Mouse (Mus musculus): ENCODE data around the gene Nudt6. TPM values are rescaled to one million over a fixed set of nuclear protein-coding genes. Genes with fewer than 3 reads are reported as not detected.

Nudt6 gene
- polyA plus RNA-seq, 2 experiments = 3.9 to 5.2 TPM

DNA sequence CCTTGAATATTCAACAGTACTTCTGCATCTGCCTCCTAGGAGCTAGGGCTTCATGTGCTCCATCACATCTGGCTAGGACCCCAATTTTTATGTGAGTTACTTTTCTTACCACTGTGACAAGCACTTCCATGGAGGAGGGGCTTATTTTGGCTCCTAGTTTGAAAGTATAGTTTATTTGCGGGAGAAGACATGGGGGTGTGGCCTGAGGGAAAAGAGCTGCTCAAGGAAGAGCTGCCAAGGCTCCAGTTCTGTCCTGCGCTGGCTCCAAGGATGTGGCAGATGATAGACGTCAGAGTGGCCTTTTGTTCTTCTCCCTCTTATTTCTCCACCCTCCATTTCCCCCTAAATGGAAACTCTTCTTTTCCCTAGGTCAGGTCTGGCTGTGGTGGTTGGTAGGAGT lies 54.0 kb downstream of the Nudt6 start:
- Histone ChIP-seq H3K4me1 (replicated peaks; ENCODE audit: control insufficient read depth in 2 of 2, insufficient read depth in 2 of 2, low read length in 1 of 2) (no peaks in the 10 kb centered on the region; a peak in 1 of 4 replicates), H3K27me3 (ENCODE audit: control insufficient read depth, insufficient read depth, low read length) (no peaks in the 10 kb centered on the region), H3K4me3 (ENCODE audit: insufficient read depth in 1 of 2, low read depth in 2 of 2, low read length in 2 of 2) (no peak overlapping the region), H3K4me2 (ENCODE audit: low read depth) (no peak overlapping the region), H3K9me3 (ENCODE audit: control insufficient read depth, low read length) (no peaks in the 10 kb centered on the region), H3K9ac (replicated peaks) (no peak overlapping the region), H3K27ac (no peak overlapping the region), H3K36me3 (replicated peaks; ENCODE audit: control insufficient read depth, insufficient read depth, low read depth) (no peaks in the 10 kb centered on the region)
- 40% methylated on average over 3 of the region's 3 CpGs for WGBS (ENCODE audit: insufficient replicate concordance)
- TF ChIP-seq CTCF (IDR thresholded peaks at IDR 0.05; ENCODE audit: low read depth) (no peak), EP300 (IDR thresholded peaks at IDR 0.05; ENCODE audit: low read depth) (no peak)
- ATAC-seq (ENCODE audit: insufficient read depth) (no peak), DNase-seq (ENCODE audit: low read depth in 3 of 3, low spot score in 3 of 3) (no peak)

DNA sequence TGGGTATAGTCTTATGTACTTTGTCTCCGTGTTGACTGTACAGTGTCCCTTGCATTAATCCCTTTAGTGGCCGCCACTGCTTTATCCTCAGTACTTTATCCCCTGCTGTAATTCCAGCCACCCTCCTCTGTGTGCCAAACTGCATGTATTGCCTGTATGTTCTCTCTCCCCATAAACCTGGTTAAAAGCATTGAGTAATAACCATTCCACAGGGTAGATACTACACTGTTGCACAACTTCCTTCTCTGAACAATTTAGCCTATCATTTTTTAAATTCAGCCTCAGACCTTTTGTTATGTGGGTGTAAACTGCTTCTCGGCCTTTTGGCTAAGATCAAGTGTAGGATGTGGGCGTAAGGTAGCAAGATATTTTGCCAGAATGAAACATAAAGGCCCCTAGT lies 54.9 kb downstream of the Nudt6 start:
- TF ChIP-seq EP300 (IDR thresholded peaks at IDR 0.05; ENCODE audit: low read depth) = no peak
- no peak for TF ChIP-seq CTCF (IDR thresholded peaks at IDR 0.05; ENCODE audit: low read depth)

DNA sequence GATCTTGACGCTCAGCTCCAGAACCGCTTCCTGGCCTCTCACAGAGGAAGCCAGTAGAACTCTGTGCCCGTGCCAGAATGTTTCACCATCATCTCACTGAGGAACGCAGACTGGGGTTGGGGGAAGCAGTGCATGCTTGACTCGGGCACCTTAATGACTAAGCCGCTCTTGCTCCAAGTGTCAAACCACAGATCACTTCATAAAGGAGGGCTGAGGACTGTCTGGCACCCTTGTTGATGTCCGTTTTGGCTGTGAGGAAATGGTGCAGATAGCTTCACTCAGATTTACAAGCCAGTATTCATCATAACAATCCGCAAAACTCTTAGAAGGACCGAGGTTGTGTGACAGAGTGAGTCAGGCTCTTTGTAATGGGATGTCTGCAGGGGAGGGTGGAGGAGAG lies 59.3 kb downstream of the Nudt6 start:
- Histone ChIP-seq H3K4me3 (ENCODE audit: insufficient read depth in 1 of 2, low read depth in 2 of 2, low read length in 2 of 2) (no peak overlapping the region), H3K4me2 (ENCODE audit: low read depth) (no peak overlapping the region), H3K27me3 (ENCODE audit: control insufficient read depth, insufficient read depth, low read length) (no peaks in the 10 kb centered on the region), H3K4me1 (replicated peaks; ENCODE audit: control insufficient read depth in 2 of 2, insufficient read depth in 2 of 2, low read length in 1 of 2) (no peaks in the 10 kb centered on the region), H3K36me3 (replicated peaks; ENCODE audit: control insufficient read depth, insufficient read depth, low read depth) (no peaks in the 10 kb centered on the region), H3K9me3 (ENCODE audit: control insufficient read depth, low read length) (no peaks in the 10 kb centered on the region), H3K27ac (no peak overlapping the region), H3K9ac (replicated peaks) (no peak overlapping the region)
- DNase-seq (ENCODE audit: low read depth in 3 of 3, low spot score in 3 of 3) (no peak), ATAC-seq (ENCODE audit: insufficient read depth) (no peak)
- TF ChIP-seq EP300 (IDR thresholded peaks at IDR 0.05; ENCODE audit: low read depth) (no peak), CTCF (IDR thresholded peaks at IDR 0.05; ENCODE audit: low read depth) (no peak)
- 46% methylated on average over 9 of the region's 9 CpGs for WGBS (ENCODE audit: insufficient replicate concordance)

More for the DNA sequence above, 54.9 kb downstream of the Nudt6 start:
- no peaks in the 10 kb centered on the region for H3K9me3 ChIP-seq (ENCODE audit: control insufficient read depth, low read length)
- H3K4me3 ChIP-seq (ENCODE audit: insufficient read depth in 1 of 2, low read depth in 2 of 2, low read length in 2 of 2) = no peak overlapping the region
- H3K9ac ChIP-seq (replicated peaks) = no peak overlapping the region
- H3K27ac ChIP-seq = no peak overlapping the region
- H3K27me3 ChIP-seq (ENCODE audit: control insufficient read depth, insufficient read depth, low read length) = no peaks in the 10 kb centered on the region
- H3K4me2 ChIP-seq (ENCODE audit: low read depth) = no peak overlapping the region
- no peaks in the 10 kb centered on the region; a peak in 1 of 4 replicates for H3K4me1 ChIP-seq (replicated peaks; ENCODE audit: control insufficient read depth in 2 of 2, insufficient read depth in 2 of 2, low read length in 1 of 2)
- H3K36me3 ChIP-seq (replicated peaks; ENCODE audit: control insufficient read depth, insufficient read depth, low read depth) = no peaks in the 10 kb centered on the region
- ATAC-seq (ENCODE audit: insufficient read depth) (no peak), DNase-seq (ENCODE audit: low read depth in 3 of 3, low spot score in 3 of 3) (no peak)
- WGBS (ENCODE audit: insufficient replicate concordance) = 64% methylated on average over 4 of the region's 4 CpGs

Other genes with a start within 250 kb of the Nudt6 start
- gene Il21, start 187.6 kb downstream of the Nudt6 start, polyA plus RNA-seq (2012; rRNA removed) = not detected in 2 replicates
- gene Il21, start 187.6 kb downstream of the Nudt6 start, polyA plus RNA-seq (2014; fragmentation: Nextera tagmentation; extraction: Ambion mirVana) = not detected in 2 replicates
- gene Bbs12, start 107.7 kb downstream of the Nudt6 start, polyA plus RNA-seq (2012; rRNA removed) = 1.7 and 2.2 TPM in 2 replicates
- 4.4 and 4.8 TPM in 2 replicates for gene Bbs12, start 107.7 kb downstream of the Nudt6 start, polyA plus RNA-seq (2014; fragmentation: Nextera tagmentation; extraction: Ambion mirVana)
- gene Cetn4, start 107.5 kb downstream of the Nudt6 start, polyA plus RNA-seq (2012; rRNA removed) = 0.70 and 1.6 TPM in 2 replicates
- 1.6 and 1.9 TPM in 2 replicates for gene Cetn4, start 107.5 kb downstream of the Nudt6 start, polyA plus RNA-seq (2014; fragmentation: Nextera tagmentation; extraction: Ambion mirVana)
- 0.03 and 0.06 TPM in 2 replicates for gene Fgf2, start 71.9 kb downstream of the Nudt6 start, polyA plus RNA-seq (2012; rRNA removed)
- gene Fgf2, start 71.9 kb downstream of the Nudt6 start, polyA plus RNA-seq (2014; fragmentation: Nextera tagmentation; extraction: Ambion mirVana) = 0.13 and 0.14 TPM in 2 replicates
- gene Spata5, start 315 bp downstream of the Nudt6 start, polyA plus RNA-seq (2012; rRNA removed) = 3.2 and 6.0 TPM in 2 replicates
- gene Spata5, start 315 bp downstream of the Nudt6 start, polyA plus RNA-seq (2014; fragmentation: Nextera tagmentation; extraction: Ambion mirVana) = 18.2 and 22.2 TPM in 2 replicates
- gene Spry1, start 219.7 kb upstream of the Nudt6 start, polyA plus RNA-seq (2012; rRNA removed) = 3.4 and 4.0 TPM in 2 replicates
- gene Spry1, start 219.7 kb upstream of the Nudt6 start, polyA plus RNA-seq (2014; fragmentation: Nextera tagmentation; extraction: Ambion mirVana) = 2.1 and 2.4 TPM in 2 replicates

Data from liver, embryonic 14.5 days (tissue).